Mouse (Mus musculus) right cerebral cortex, postnatal 10 days (tissue): Measurements from ENCODE around the gene Dixdc1.
A peak's percentile ranks its signal among the peaks of the same experiment; 100 is the strongest.

Experiments
- DNase-seq, 2 experiments: peaks; one replicate each; pipeline ENCODE4 v3.0.0; 2021; ENCODE audit warnings: low spot score in 2 of 2

The Dixdc1 gene

GRCm38 (mm10) chr9:50700921-50701691, 38.2 kb downstream of the Dixdc1 start:
- peak; percentile 43 to 60 for DNase-seq

GRCm38 (mm10) chr9:50698418-50699409, 40.6 kb downstream of the Dixdc1 start:
- DNase-seq: peak; percentile 63 to 74

DNA sequence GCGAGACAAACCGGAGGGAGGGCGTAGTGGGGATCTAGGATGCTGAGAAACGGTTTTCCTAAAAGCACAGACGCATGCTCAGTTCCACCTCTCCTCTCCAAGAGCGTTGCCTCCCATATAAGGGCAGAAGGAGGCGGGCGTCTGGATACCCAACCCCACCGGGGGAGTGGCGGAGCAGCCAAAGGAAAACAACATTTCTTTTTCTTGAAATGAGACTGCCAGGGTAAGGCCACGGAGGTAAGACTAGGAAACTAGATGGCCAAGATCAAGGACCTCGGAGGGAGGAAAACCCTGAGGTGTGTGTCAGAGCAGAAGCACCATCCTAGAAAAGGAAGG, 41.6 kb downstream of the Dixdc1 start:
- DNase-seq: peak; percentile 89 to 91

DNA sequence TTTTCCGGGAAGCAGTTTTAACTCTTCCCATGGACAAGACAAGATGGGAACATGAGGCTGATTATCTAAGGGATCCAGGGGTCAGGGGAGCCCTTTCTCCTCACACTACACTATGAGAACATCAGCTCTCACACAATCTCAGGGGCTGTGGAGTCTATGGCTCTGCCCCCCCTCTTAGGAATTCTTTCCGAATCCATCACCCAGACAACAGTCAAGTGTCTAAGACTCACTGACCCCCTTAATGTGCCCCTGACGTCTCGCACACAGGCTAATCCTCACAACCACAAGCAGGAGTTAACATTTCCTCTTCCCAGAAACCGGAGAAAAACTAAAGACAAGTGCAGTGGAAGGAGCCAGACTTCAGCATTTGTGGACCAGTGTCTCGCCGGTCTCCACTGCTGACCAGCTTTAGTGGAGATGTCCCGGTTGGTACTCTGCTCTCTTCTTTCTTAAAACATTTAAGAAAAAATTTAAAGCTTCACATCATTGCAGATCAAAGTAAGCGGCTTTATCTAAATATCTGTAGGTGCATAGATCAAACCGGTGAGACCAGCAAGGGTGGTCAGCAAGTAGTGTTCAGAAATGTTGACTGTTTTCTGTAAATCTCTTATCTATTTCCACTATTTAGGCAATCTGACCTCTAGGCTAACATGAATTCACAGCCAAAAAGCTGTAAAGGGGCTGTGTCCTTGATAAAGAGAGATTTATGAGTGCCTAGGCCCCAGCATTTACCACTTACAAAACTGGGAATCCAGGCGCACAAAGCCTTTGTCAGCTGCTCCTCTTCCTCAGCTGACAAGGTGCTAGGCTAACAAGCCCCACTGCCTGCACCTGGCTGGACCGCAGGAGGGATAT, 42.2 kb downstream of the Dixdc1 start:
- DNase-seq: no peak

GRCm38 (mm10) chr9:50695153-50695552, 44.2 kb downstream of the Dixdc1 start:
- no peak for DNase-seq

DNA sequence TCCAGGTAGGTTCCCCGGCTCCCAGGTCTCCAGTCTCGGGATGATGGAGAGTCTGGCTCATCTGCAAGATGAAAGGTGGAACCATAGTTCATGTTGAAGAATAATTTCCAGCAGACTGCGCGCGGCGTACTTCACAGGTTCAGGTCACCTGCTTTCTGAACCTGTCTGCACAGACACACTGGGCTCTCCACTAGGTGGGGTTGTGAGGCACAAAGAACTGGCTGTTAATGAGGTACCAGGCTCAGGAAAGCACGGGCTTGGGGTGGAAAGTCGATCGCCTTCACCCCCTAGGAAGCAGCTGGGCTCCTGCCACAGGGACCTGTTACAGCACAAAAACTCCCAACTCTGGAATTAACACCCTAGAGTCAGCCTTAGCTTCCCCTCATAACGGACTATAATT, 45.7 kb downstream of the Dixdc1 start:
- peak; percentile 45 to 49 for DNase-seq

DNA sequence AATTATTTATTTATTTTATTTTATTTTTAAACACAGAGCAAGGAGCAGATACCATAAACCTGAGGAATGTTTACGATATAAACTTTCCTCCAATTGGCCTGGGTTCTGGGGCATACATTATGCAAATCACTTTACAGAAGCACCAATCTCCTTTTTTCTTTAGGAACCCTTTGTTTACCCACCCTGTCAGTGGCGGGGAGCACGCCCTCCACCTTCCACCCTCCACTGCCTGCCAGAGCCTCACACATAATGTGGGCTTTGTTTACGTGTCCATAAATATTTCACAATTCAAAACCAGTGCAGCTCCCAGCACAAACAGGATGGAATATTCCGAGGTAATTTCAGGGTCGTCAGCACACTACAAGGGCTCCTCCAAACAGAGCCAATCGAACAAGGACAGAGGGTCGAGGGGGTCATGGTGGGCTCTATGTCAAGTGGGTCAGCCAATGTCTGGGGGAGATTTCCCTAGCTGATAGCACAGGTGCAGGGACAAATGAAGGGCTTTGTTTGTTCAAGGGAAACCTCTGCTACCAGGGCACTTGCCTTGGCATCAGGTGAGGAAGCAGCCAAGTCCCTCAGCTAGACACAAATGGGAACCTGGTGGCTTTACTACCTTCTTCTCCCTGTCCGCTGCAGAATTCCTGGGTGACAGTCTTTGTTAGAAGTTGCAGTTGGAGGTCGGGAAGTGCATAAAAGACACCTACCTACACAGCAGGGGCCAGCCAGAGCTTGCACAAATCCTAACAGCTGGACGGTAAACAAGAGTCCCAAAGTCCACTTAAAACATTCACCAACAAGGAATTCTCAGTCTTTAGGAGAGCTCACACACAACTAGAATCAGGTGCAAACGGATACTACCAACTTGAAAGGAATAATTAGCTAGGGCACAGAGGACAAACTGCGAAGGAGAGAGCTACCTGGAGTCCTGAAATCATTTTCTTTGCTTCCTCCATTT, 46.4 kb downstream of the Dixdc1 start:
- DNase-seq: no peak

GRCm38 (mm10) chr9:50686866-50687652, 52.3 kb downstream of the Dixdc1 start:
- DNase-seq: no peak

DNA sequence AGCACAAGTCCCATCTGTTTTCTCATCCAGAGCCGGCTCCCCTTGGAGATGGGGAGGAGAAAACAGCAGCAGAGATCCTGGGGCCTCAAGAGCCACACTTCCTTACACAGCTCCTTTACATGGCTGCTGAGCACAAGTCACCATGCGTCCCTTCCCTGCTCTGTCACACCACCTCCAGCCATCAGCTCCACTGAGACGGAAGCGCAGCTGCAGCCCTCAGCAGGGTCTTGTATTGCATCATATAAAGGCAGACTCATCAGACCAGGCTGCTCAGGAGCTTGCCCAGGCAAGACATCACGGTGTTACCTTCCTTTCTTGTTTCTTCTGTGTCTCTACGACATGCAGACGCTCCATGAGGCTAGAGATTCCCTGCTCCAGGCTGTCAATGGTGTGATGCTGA, 57.6 kb downstream of the Dixdc1 start:
- DNase-seq: no peak

DNA sequence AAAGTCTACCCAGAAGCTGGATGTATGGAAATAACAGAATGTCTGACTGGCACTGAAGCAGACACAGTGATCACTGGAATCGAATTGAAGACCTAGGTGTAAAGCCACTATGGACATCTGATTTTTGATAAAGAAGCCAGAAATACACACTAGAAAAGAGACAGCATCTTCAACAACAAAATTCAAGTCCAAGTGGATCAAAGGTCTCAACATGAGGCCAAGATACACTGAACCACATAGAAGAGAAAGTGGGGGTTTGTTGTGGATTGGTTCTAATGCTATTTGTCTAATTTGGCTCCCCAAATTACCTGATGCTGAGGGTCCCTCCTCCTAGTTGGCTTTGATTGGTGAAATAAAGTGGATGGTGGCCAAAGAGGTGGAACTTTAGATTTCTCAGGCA, 59.9 kb downstream of the Dixdc1 start:
- DNase-seq: no peak

- no peak for DNase-seq
Observed at GRCm38 (mm10) chr9:50674771-50675170, 64.5 kb downstream of the Dixdc1 start.

DNA sequence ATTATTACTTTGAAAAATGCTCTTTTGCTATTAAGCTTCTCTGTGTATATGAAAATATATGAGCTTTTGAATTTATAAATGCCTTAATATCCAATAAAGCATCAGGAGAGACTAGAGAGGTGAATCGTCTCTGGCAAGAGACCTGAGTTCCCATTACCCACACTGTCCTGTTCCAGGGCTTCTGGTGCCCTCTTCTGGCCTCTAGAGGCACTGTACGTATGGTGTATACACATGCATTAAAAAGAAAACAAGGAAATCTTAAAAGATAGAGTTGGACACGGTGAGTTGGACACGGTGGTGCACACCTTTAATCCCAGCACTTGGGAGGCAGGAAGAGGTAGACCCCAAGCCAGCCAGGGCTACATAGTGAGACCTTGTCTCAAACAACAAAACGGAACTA, 68.6 kb downstream of the Dixdc1 start:
- DNase-seq: peak; percentile 55 to 77

DNA sequence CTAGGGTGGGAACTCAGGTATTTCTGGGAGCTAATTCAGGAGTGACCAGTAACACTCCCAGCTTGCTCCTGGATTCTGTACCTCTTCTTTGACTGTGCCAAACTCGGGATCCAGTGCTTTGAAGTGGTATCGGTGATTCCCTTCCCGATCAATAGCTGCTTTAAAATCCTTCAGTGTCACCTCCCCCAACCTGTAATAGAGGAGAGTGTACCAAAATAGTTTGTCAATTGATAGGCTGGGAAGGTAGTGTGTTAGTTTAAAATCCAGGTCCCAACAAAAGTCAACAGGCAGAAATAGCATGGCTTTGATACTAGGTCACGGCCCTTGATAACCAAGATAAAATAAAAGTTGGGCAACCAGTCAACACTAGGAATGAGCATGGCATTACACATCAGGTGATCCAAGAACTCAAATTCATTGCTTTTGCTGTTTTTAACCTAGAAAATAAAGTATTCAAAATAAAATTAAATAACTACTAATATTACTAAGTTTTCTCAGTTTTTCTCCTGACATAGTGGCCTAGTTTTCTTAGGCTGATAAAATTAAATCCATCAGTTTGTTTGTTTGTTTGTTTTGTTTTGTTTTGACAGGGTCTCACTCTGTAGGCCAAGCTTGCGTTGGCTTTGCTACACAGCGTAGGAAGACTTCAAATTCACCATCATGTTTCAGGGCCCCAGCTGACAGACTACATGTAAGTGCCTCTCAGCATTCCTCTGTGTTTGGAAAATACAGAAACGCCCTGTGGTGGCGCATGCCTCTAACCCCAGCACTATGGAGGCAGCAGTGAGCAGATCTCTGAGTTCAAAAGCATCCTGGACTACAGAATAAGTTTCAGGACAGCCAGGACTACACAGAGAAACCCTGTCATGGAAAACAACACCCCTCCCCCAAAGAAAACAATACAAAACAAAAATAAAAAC, 71.5 kb downstream of the Dixdc1 start:
- no peak for DNase-seq

DNA sequence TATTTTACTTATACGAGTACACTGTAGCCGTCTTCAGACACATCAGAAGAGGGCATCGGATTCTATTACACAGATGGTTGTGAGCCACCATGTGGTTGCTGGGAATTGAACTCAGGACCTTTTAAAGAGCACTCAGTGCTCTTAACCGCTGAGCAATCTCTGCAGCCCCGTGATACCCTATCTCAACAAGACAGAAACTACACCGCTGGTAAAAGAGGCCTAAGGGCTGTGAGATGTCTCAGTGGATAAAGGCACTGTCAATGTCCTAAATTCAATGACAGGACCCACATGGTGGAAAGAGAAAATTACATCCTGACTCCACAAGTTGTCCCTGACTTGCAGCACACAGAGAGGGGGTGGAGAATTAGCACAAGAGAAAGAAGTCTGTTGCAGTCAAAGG, 72.9 kb downstream of the Dixdc1 start:
- no peak for DNase-seq

GRCm38 (mm10) chr9:50664826-50665225, 74.5 kb downstream of the Dixdc1 start:
- peak; percentile 42 to 45 for DNase-seq

- DNase-seq: peak; percentile 45 to 52
Observed at GRCm38 (mm10) chr9:50660431-50660830, 78.9 kb downstream of the Dixdc1 start.

- peak; percentile 90 to 94 for DNase-seq
Observed at GRCm38 (mm10) chr9:50659392-50660217, 79.7 kb downstream of the Dixdc1 start, which contains the start of gene Dlat. TSS of gene Dlat (minus strand) at chr9:50659780.

DNA sequence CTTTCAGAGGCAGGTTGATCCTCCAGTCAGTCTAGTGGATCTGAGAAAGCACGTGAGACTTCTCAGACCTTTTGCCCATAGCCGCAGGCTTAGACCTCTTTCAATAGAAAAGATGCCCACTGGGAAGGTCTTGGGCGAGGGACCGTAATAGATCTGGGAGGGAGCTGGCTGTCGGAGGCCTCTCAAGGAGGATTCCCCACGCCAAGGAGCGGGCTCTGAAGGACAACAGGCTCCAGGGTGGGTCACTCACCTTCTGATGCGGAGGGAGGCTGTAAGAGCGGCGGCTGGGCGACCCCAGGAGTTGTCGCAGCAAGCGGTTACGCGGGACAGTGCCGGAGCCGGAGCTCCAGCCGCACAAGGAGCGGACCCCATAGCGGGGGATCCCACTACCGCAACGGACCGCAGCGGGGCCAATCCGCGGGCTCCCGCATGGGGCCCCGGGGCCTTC, 80.4 kb downstream of the Dixdc1 start:
- peak in 1 of 2 experiments; percentile 37 for DNase-seq
